Mouse (Mus musculus) monocyte, adult 5-6 weeks (primary cell): Measurements from ENCODE around the gene Gm36028. TPM values are rescaled to one million over a fixed set of nuclear protein-coding genes. Genes with fewer than 3 reads are reported as not detected.

Experiments
- ATAC-seq: fragments of 153-309, 156-312 bp; replicated peaks from 2 replicates; pipeline ENCODE4 v1.8.0; 2017; ENCODE audit warnings: mild to moderate bottlenecking; ENCODE audit not compliant: low TSS enrichment, insufficient number of reproducible peaks, severe bottlenecking, poor library complexity, low FRiP score
- total RNA-seq: library from RNA; stranded (forward); fragments of 200-1000, 200-491, 200-594 nt; gene quantifications from 3 replicates; pipeline ENCODE4 v1.2.3, GENCODE M21; 2017

Gene Gm36028
- total RNA-seq, 1 experiment from 2014 or later: not detected

DNA sequence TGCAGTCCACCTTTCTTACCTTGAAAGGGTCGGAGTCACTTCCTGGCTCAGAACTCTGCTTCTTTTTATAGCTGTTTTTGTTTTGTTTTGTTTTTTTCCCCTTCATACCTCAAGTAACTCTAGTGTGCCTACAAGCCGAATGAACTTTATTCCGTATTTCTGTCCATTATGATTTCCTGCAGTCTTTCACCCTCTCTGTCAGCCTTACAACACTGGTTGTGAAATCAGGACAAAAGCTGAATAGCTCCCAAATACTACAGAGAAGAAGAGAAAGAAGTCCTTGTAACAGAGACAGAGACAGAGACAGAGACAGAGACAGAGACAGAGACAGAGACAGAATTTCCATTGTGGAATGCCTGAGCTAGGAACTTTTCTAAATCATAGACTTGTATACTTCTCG is 43.0 kb downstream of the Gm36028 start:
- ATAC-seq: no peak

DNA sequence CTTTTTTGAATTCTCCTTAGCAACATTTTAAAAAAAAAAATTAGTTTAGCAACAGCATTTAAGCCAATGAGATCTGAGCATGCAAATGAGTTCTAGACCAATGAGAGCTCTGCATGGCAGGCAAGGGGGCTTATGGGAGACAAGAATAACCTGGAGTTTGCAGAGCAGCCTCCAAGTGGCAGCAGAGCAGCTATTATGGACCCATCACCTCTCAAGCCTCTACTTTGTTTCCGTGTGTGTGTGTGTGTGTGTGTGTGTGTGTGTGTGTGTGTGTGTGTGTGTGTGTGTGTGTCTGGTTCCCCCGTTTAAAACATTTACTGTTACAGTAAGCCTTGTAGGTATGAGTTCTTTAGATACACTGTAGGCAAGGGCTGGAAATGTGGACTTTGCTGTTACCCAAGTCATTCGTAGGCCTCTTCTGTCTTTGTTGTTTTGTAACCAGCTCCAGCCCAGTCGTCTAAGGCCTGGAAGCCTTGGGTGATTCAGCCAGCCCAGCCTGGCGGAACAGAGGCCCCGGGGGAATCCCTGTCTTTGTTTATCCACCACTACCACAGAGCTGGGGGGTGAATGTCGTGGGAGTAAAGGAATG is 46.5 kb downstream of the Gm36028 start:
- no peak for ATAC-seq

DNA sequence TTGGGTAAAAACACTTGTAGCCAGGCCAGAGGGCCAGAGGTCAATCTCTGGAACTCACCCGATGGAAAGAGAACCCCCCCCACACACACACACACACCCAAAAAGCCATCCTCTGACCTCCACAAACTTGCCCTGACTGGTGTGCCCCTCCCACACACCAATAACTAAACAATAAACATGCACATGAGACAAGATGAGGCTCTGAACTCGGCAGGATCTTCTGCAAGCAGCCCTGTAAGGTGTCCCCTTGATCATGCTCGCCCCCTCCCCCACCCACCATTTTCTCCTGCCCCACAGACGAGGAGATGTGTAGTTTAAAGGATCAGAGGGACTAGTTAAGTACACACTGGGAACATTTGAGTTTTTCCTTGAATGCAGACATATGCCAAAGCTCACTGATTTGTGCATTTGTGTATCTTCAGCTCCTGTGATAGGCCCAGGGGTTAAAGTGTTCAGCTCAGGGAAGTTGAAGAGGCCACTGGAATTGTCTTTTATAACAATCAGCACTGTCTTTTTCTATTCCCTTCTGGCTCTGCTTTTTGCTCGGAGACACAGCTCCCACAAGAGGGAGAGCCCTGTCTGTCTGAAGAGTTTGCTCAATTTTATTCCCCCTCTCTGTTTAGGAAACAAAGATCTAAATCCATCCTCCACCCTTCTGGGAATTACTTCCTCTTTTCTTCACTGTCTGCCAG is 47.1 kb downstream of the Gm36028 start:
- no peak for ATAC-seq

DNA sequence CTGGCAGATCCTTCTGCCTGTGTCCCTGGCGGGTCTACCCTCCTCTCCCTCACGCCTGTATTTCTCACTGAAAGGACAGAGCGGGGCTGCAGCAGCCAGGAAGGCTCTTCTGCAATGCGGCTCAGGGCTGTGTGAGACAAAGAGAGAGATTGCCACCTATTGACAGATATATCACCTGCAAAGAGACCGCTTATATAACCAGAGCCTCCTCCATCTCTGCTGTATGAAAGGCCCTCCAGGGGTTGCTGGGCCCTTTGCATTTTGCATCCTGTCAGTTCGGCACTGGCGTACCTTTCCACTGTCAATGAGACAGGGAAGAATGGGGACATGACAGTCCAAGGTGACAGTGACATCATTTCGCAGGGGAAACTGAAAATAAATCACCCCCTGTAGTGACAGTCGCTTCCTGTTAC is 48.5 kb downstream of the Gm36028 start:
- no peak for ATAC-seq

DNA sequence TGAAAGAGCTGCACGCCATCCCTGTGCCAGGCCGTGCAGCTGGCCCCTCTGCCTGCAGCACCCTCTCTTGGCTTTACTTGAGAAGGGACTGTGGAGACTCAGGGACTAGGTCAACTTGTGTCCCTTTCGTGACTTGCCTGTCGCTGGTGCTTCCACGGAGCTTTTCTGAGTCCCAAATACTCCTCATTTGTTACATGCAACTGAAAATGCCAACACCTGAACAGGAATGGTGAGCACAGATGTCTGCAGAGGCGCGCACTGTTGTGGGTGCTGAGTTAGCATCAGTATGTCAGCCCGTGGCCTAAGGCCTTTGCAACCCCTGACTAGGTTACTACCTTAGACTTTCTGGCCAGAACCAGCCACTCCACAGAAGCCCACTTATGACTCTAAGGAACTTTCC is 49.1 kb downstream of the Gm36028 start:
- ATAC-seq: no peak

DNA sequence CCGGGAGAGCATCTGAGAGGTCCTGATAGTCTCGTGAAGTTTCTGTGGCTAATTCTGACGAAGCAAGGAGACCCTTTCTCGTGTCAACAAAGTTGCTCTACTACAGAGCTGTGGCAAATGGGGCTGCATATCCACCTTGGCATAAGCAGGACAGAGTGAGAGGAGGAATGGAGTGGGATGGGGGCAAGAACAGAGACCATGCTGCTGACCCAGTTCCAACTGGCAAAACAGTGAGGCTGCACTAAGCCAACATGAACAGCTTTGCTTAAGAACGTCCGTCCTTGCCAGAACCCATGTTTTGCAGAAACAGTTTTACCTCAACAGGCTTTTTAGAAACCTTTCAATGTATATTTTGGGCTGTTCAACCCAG is 51.3 kb downstream of the Gm36028 start:
- ATAC-seq: no peak

DNA sequence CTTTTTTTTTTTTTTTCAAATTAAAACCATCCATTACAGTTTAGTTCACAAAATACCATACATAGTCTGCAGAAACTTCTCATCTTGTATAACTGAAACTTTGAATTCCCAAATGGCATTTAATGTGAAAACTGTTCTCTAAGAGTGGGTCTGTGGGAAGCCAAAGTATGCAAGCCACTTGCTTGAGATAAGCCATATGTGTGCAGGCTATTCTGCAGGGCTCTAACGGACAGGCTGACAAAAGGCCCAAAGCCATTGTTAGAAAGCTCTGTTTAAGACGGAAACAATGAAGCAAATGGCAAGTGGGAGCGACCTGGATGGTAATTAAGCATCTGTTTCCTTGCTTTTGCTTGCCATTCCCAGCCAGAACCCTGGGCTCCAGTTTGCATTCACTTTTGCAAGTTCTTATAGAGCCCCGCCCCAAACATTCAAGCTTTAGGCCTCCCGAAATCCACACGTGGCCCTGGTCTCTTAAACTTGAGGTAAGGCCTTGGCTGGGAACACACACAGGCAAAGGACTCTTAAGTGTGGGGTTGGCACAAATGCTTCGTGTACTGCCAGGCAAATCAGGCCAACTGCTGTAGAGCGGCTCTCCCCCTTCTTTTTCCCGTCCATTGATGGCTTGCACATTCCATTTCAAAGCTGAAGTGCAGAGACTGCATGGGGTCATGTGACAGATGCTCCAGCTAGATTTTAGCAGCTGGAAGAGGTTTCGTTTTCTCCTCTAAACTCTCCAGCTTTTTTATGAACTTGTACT is 51.9 kb downstream of the Gm36028 start:
- no peak for ATAC-seq

DNA sequence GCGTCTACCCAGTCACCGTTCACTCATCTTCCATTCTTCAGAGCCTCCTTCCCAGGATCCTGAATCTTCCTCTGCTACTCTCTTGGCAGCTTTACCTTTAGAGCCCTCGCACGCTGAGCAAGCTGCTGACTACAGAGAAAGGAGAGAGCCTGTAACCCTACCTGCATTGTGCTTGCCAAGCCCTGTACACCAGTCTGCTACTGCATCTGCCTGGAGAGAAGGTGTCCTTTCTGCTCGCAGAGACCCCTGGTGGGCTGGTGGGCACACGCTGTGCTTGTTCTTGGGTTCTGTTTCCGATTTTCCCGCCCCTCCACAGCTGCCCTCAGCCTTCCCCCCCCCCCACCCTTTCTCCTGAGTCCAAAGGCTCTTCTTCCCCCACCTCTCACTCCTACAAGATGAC is 53.7 kb downstream of the Gm36028 start:
- no peak; the same call in 1 of the 2 replicates for ATAC-seq

DNA sequence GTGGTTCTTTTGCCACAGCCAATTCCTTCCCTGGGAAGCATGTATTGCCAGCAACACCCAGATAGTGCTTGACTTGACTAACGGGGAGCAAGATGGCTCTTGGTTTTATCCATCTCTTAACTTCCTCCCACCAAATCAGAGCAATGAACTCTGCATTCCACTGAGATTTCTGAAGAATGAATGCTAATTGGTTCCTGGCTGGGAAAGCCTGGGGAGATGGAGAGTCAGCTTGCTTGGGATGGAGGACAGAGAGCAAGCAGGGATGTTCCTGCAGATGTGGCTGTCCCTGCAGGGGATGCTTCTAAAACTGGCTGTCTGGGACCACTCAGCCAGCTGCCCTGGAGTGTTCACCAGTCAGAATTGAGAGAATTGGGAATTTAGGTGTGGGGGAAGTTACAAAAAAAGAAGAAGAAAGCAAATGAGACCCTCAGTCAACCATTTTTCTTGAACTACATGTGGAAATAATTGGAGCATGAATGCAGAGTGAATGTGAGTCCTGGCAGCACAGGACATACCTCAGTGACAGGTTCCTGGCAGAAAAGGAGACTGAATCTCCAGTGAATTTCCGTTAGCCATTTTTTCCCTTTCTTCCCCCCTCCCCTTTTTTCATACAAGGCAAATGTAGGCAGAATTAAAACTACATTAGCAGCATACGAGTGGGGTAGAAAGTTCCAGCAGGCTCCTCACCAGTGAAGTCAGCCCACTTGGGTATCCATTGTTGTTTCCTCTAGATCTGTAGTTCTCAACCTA is 55.0 kb downstream of the Gm36028 start:
- ATAC-seq: no peak

DNA sequence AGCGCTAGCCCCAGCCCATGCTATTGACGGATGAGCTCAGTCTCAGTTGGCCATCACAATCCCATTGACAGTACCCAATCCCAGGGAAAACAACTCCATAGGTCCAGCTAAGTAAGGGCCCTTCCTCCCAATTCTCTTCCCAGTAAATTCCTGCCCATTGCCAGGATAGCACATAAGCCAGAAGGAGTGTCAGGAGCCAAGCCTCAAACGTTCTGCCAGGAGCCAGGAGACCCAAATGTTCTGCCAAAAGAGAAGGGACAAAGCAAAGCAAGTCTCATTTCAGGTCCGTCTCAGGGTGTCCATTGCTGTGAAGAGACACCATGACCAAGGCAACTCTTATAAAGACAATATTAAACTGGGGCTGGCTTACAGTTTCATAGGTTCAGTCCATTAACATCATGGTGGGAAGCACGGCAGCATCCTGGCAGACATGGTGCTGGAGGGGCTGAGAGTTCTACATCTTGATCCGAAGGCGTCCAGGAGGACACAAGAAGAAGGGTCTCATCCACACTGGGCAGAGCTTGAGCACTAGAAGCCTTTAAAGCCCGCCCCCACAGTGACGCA is 57.5 kb downstream of the Gm36028 start:
- no peak for ATAC-seq

DNA sequence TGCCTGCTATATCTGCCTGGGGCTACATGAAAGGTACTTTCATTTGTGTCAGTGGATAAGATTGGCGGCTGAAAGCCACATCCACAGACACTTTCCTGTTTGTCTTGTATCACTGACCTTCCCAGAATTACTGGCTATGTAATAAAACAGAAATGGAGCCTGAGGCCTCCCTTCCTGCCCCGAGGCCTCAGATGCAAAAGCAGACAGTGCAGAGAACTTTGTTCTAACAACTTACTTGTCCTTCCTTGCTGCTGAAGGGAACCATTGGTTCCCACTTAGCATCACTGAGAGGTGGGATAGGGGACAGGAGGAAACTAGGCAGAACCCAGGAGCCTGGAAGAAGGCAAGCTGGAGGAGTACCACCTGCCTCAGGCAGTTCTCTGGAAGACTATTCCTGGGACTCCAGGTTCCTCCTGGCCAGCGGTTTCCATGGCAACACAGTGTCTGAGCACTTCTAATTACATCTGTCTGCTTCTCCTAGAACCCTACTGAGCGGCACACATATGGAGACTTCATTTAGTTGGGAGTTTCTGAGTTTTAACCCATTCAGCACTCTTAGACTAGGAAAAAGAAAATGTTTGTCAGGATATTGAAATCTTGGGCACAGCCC is 58.2 kb downstream of the Gm36028 start:
- no peak for ATAC-seq

DNA sequence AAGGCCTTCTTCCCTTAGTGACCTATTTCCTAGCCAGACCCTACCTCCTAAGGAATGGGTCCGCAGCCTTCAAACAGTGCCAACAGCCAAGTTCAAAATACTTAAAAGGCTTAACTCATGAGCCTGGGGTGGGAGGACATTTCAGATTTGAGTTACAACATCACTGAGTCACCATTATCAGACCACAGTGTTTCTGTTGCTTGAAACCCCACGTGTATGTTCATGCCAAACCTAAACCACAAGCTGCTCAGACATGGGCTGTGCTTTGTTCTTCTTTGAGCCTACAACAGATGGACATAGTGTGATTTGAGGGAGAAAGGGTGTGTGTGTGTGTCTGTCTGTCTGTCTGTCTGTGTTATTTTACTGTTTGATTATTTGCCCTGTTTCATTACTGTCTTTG is 59.8 kb downstream of the Gm36028 start:
- no peak for ATAC-seq

Other genes starting within 250 kb of the Gm36028 start
- 8.2 to 43.3 TPM (median 18.0 TPM) in 3 replicates for gene Ndufb4, start 206.7 kb downstream of the Gm36028 start, total RNA-seq
- gene Fstl1, start 84.3 kb downstream of the Gm36028 start, total RNA-seq: 0.68 TPM in 1 of 3 replicates, not detected in the others
- gene Lrrc58, start 7.2 kb upstream of the Gm36028 start, total RNA-seq: 18.5 to 20.5 TPM (median 19.4 TPM) in 3 replicates
- not detected in 3 replicates for gene Gpr156, start 55.4 kb upstream of the Gm36028 start, total RNA-seq
- gene Gsk3b, start 227.9 kb upstream of the Gm36028 start, total RNA-seq: 47.0 to 73.4 TPM (median 62.4 TPM) in 3 replicates